Mouse (Mus musculus): ENCODE data around the gene Ezr. TPM values are rescaled to one million over a fixed set of nuclear protein-coding genes. Genes with fewer than 3 reads are reported as not detected.

The Ezr gene
- 121 and 125 TPM in 2 replicates for polyA plus RNA-seq (2016; fragmentation: Nextera tagmentation; extraction: Ambion mirVana)

- Histone ChIP-seq H3K36me3 (no peaks in the 10 kb centered on the region), H3K4me3 (peak within 1 kb of the TSS; percentile 91), H3K27ac (peak within 1 kb of the TSS; percentile 98), H3K27me3 (ENCODE audit: insufficient read depth, poor library complexity, severe bottlenecking) (no peaks in the 10 kb centered on the region; the same call in 1 of the 2 replicates), H3K9me3 (no peaks in the 10 kb centered on the region), H3K4me1 (peaks cover 52% of the 10 kb centered on the region)
- DNase-seq (ENCODE audit: low spot score): peak; percentile 92
- WGBS: under 1% methylated on average over 52 of the region's 52 CpGs
Observed at GRCm38 (mm10) chr17:6782611-6783005, at the start of gene Ezr. Ezr (minus strand) TSS chr17:6782784.

- Histone ChIP-seq H3K4me3 (no peak overlapping the region), H3K27me3 (ENCODE audit: insufficient read depth, poor library complexity, severe bottlenecking) (no peaks in the 10 kb centered on the region), H3K4me1 (peaks cover 6% of the 10 kb centered on the region; the same call in 1 of the 2 replicates), H3K27ac (no peak overlapping the region), H3K9me3 (no peaks in the 10 kb centered on the region), H3K36me3 (no peaks in the 10 kb centered on the region)
- no peak for DNase-seq (ENCODE audit: low spot score)
- 67% methylated on average over 1 of the region's 1 CpGs for WGBS
Observed at GRCm38 (mm10) chr17:6830004-6830592, 47.5 kb upstream of the Ezr start.

- WGBS: 70% methylated on average over 7 of the region's 7 CpGs
- no peaks in the 10 kb centered on the region for H3K27me3 ChIP-seq (ENCODE audit: insufficient read depth, poor library complexity, severe bottlenecking)
- no peaks in the 10 kb centered on the region for H3K9me3 ChIP-seq
- H3K4me3 ChIP-seq: peak overlapping the region; percentile 73
- no peaks in the 10 kb centered on the region for H3K36me3 ChIP-seq
- DNase-seq (ENCODE audit: low spot score): no peak
- H3K27ac ChIP-seq: peak overlapping the region; percentile 96
- H3K4me1 ChIP-seq: peaks cover 6% of the 10 kb centered on the region; the same call in 1 of the 2 replicates
Observed at GRCm38 (mm10) chr17:6828531-6829150, 46.1 kb upstream of the Ezr start.

- H3K9me3 ChIP-seq: no peaks in the 10 kb centered on the region
- 1% methylated on average over 64 of the region's 64 CpGs for WGBS
- H3K27ac ChIP-seq: peak overlapping the region; percentile 96
- H3K4me3 ChIP-seq: peak overlapping the region; percentile 73
- peak; percentile 98 for DNase-seq (ENCODE audit: low spot score)
- H3K4me1 ChIP-seq: peaks cover 6% of the 10 kb centered on the region; the same call in 1 of the 2 replicates
- no peaks in the 10 kb centered on the region for H3K27me3 ChIP-seq (ENCODE audit: insufficient read depth, poor library complexity, severe bottlenecking)
- no peaks in the 10 kb centered on the region for H3K36me3 ChIP-seq
Observed at GRCm38 (mm10) chr17:6827740-6828461, 45.3 kb upstream of the Ezr start.

GRCm38 (mm10) chr17:6827159-6827733 is 44.7 kb upstream of the Ezr start:
- peak overlapping the region; percentile 73 for H3K4me3 ChIP-seq
- no peaks in the 10 kb centered on the region for H3K27me3 ChIP-seq (ENCODE audit: insufficient read depth, poor library complexity, severe bottlenecking)
- no peaks in the 10 kb centered on the region for H3K36me3 ChIP-seq
- H3K27ac ChIP-seq: peak overlapping the region; percentile 96
- no peak for DNase-seq (ENCODE audit: low spot score)
- WGBS: 32% methylated on average over 10 of the region's 10 CpGs
- H3K9me3 ChIP-seq: no peaks in the 10 kb centered on the region
- peaks cover 6% of the 10 kb centered on the region; the same call in 1 of the 2 replicates for H3K4me1 ChIP-seq

- no peaks in the 10 kb centered on the region for H3K36me3 ChIP-seq
- no peak for DNase-seq (ENCODE audit: low spot score)
- 76% methylated on average over 5 of the region's 5 CpGs for WGBS
- 0 out of 2 replicates have a peak overlapping the region, but pooled peaks have one; percentile 65 for H3K27ac ChIP-seq
- no peak overlapping the region for H3K4me3 ChIP-seq
- H3K27me3 ChIP-seq (ENCODE audit: insufficient read depth, poor library complexity, severe bottlenecking): no peaks in the 10 kb centered on the region
- no peaks in the 10 kb centered on the region for H3K9me3 ChIP-seq
- H3K4me1 ChIP-seq: peaks cover 49% of the 10 kb centered on the region
Observed at GRCm38 (mm10) chr17:6816796-6817195, 34.2 kb upstream of the Ezr start.

GRCm38 (mm10) chr17:6816151-6816550 is 33.6 kb upstream of the Ezr start:
- Histone ChIP-seq H3K27me3 (ENCODE audit: insufficient read depth, poor library complexity, severe bottlenecking) (no peaks in the 10 kb centered on the region), H3K4me1 (peaks cover 50% of the 10 kb centered on the region), H3K4me3 (no peak overlapping the region), H3K9me3 (no peaks in the 10 kb centered on the region), H3K27ac (peak overlapping the region; percentile 65; the same call in 1 of the 2 replicates), H3K36me3 (no peaks in the 10 kb centered on the region)
- no peak for DNase-seq (ENCODE audit: low spot score)
- 52% methylated on average over 1 of the region's 1 CpGs for WGBS

- no peaks in the 10 kb centered on the region for H3K27me3 ChIP-seq (ENCODE audit: insufficient read depth, poor library complexity, severe bottlenecking)
- H3K27ac ChIP-seq: peak overlapping the region; percentile 59
- no peaks in the 10 kb centered on the region for H3K36me3 ChIP-seq
- WGBS: 18% methylated on average over 4 of the region's 4 CpGs
- no peaks in the 10 kb centered on the region for H3K9me3 ChIP-seq
- peaks cover 50% of the 10 kb centered on the region for H3K4me1 ChIP-seq
- DNase-seq (ENCODE audit: low spot score): no peak
- no peak overlapping the region for H3K4me3 ChIP-seq
Observed at GRCm38 (mm10) chr17:6814656-6815055, 32.1 kb upstream of the Ezr start.

- Histone ChIP-seq H3K9me3 (no peaks in the 10 kb centered on the region), H3K27ac (peak overlapping the region; percentile 73), H3K27me3 (ENCODE audit: insufficient read depth, poor library complexity, severe bottlenecking) (no peaks in the 10 kb centered on the region), H3K4me3 (no peak overlapping the region), H3K36me3 (no peaks in the 10 kb centered on the region), H3K4me1 (peaks cover 63% of the 10 kb centered on the region)
- WGBS: 18% methylated on average over 3 of the region's 3 CpGs
- no peak for DNase-seq (ENCODE audit: low spot score)
Observed at GRCm38 (mm10) chr17:6812851-6813191, 30.2 kb upstream of the Ezr start.

- DNase-seq (ENCODE audit: low spot score): no peak
- Histone ChIP-seq H3K27ac (peak overlapping the region; percentile 73), H3K36me3 (no peaks in the 10 kb centered on the region), H3K27me3 (ENCODE audit: insufficient read depth, poor library complexity, severe bottlenecking) (no peaks in the 10 kb centered on the region), H3K4me1 (peaks cover 61% of the 10 kb centered on the region), H3K9me3 (no peaks in the 10 kb centered on the region), H3K4me3 (no peak overlapping the region)
- 51% methylated on average over 7 of the region's 7 CpGs for WGBS
Observed at GRCm38 (mm10) chr17:6811931-6812850, 29.6 kb upstream of the Ezr start.

- H3K4me3 ChIP-seq: no peak overlapping the region
- H3K9me3 ChIP-seq: no peaks in the 10 kb centered on the region
- H3K27me3 ChIP-seq (ENCODE audit: insufficient read depth, poor library complexity, severe bottlenecking): no peaks in the 10 kb centered on the region
- no peak overlapping the region for H3K27ac ChIP-seq
- 62% methylated on average over 3 of the region's 3 CpGs for WGBS
- H3K36me3 ChIP-seq: no peaks in the 10 kb centered on the region
- H3K4me1 ChIP-seq: peaks cover 43% of the 10 kb centered on the region
- peak; percentile 50 for DNase-seq (ENCODE audit: low spot score)
Observed at GRCm38 (mm10) chr17:6809331-6809730, 26.7 kb upstream of the Ezr start.

GRCm38 (mm10) chr17:6808521-6809165 is 26.1 kb upstream of the Ezr start:
- DNase-seq (ENCODE audit: low spot score): peak; percentile 72
- 77% methylated on average over 8 of the region's 8 CpGs for WGBS
- Histone ChIP-seq H3K27ac (no peak overlapping the region), H3K36me3 (no peaks in the 10 kb centered on the region), H3K9me3 (no peaks in the 10 kb centered on the region), H3K27me3 (ENCODE audit: insufficient read depth, poor library complexity, severe bottlenecking) (no peaks in the 10 kb centered on the region), H3K4me1 (peaks cover 37% of the 10 kb centered on the region), H3K4me3 (no peak overlapping the region)

Measured in heart, embryonic 10.5 days (tissue).